Mouse (Mus musculus): ENCODE results near the gene Vgll4.

DNA sequence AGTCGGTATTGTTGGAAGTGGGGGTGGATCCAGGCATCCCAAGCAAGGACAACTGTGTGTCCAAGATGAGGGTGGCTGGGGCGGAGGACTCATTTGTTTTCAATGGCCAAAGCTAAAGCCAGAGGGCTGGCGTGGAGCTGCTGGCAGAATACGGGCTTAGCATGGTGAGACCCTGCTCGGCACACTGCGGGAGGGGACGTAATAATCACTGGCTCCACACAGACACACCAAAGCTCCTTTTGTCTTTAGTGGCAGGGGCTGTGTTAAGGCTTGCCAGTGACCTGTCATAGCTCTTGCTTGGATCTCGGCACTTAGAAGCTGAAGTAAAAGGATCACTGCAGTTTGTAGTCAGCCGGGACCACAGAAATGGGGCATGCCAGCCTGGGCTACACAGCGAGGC lies 69.6 kb downstream of the Vgll4 start:
- TF ChIP-seq CTCF (IDR thresholded peaks at IDR 0.05; ENCODE audit: low read depth, low read length), result no peak
- no peak for TF ChIP-seq POLR2A (IDR thresholded peaks at IDR 0.05; ENCODE audit: extremely low read depth, insufficient read depth, low read length)

Data from liver, adult 2 months (tissue).